Mouse (Mus musculus) adrenal gland, postnatal 10 days (tissue): ENCODE measurements around the gene Gm11444. TPM values are rescaled to one million over a fixed set of nuclear protein-coding genes. Genes with fewer than 3 reads are reported as not detected.
A peak's percentile ranks its signal among the peaks of the same experiment; 100 is the strongest.

Source experiments
- DNase-seq: peaks from one replicate; pipeline ENCODE4 v3.0.0; 2021; ENCODE audit warnings: mixed read lengths
- long read RNA-seq, 2 experiments: library from polyadenylated mRNA; stranded (forward); transcript quantifications; one replicate each; pipeline ENCODE4 v2.0.0; 2021
- total RNA-seq, 2 experiments: library from RNA; stranded (reverse); gene quantifications; 2 replicates each; pipeline ENCODE4 v1.2.3; 2021

The Gm11444 gene
- not detected for total RNA-seq
- long read RNA-seq, experiment 1: 0 reads
- long read RNA-seq, experiment 2: 0 reads

DNA sequence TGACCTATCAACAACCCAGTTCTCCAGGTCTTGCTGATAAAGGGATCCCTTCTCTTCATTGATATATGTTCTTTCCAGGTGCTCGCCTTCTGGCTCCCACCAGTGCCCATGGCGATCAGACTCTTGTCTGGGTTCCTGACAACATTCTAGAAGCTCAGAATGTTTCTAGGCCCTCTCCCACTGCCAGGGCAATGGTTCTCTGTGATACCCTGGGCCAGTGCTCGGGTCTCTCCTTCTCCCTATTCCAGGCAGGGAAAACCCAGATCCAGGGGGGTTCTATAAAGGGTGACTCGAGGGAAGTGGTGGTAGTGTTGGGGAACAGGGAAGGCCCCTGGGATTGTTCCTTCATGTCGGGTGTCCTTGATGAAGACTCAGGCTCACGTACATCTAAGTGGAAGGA lies at the start of gene Gm11444:
Gene Gm11444, minus strand, starts transcription at position 101 of the 400 bp plus-strand sequence.
- DNase-seq: no peak

DNA sequence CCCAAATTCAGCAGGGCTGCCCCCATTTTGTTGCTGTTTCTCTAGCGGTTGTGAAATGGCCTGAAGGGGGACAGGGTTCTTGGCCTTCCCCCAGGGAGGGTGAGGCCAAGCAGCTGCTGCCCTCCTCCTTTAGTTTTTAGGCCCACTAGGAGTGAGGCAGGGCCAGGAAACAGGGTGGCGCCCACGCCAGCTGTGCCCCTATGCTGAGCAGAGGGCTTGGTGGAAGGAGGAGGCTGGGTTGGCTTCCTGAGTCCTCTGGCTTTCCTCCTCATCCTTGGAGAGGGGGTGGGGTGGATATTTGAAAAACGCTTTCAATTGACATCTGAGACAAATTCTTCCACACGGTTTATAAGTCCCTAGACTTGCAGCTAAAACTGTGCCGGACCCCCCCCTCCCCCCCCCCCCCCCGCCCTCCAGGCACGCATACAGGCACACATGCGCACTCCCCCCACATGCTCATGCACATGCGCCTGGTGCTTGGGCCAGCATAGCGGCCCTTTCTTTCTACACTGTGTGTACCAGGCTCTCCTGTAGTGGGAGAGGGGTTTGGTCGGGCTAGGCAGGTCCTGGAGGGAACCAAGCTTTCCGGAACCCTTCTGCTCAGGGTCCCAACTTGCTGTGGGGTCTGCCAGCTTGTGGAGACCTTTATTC lies 46.3 kb upstream of the Gm11444 start:
- DNase-seq: no peak

DNA sequence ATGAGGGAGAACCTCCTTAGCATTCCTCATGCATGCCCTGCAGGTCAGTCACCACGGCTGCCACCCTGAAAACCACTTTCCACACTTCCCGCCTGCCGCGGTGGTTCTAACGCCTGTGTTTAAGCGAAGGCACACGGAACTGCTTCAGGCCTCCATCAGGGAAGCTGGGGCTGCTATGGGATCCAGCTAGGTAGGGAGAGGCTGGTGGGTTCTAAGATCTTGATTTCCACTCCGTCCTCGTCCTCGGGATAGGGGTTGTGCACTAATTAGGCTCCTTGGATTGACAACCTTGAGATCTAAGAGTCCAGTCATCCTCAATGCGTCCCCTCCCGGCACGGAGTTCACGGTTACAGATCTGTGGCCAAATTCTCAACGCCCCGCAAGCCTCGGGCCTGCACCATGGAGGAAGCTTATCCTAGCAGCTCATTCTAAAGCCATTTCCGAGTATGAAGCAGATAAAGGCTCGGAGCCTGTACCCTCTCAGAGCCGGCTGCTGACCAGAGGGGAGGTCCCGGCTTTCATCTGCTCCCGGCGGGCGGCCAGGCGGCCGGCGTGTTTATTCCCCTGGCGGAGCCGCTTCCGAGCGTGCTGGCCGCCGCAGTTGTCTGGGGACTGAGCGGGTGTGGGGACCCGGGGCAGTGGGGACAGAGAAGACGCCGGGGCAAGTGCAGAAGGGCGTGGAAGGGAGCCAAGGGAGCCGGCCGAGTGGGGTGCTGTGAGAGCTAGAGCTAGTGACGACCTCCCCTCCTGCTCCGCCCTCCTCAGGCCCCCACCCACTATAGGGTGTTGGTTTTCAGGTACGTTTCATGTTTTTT lies 44.8 kb upstream of the Gm11444 start:
- peak; percentile 61 for DNase-seq

DNA sequence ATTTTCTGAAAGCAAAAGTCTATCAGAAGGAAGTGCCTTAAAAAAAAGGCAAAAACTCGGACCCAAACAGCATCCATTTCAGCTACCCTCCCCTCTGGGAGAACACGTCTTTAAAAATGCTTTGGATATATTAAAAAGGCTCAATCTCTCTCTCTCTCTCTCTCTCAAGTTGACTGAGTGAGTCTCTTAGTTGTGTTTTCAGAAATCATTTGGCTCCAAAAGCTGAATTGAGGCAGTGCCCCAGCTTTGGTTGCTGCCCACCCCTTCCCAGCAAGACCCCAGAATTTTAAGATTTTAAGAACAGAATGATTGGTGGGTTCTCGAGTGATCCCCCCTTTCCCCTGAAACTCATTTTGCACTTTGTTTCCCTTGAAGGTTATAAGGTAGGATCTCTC lies 44.0 kb upstream of the Gm11444 start:
- DNase-seq: no peak

DNA sequence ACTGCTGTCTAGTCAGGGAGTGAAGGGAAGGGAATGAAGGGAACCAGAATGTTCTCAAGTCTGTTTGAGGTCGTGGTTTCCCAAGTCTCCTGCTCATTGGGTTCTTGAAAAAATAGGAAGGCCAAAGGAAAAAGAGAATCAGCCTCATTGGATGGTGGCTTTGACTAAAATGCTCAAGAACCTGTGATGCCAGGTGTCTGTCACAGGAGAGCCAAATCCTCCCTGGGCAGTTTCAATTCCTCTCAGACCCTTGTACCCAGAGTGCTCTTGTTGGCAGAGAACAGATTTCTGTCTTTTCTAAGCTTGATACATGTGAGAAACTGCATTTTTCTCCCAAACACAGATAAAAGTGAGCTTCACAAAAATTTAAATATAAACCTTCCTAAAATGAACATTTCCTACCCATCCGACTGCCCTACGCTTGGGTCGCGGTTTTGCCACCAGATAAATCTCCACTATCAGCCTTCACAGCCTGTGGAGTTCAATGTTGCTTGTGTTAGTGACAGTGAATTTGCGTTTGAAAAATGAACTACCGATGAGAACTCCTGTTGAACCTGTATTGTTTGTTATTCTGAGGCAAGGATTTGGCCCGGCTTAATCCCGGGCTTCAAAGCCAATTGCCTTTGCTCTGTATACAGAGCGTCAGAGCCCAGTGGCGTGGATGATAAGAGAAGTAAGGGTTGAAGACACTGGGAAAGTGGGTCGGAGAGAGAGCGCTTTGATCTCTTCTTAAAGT lies 43.4 kb upstream of the Gm11444 start:
- no peak for DNase-seq

DNA sequence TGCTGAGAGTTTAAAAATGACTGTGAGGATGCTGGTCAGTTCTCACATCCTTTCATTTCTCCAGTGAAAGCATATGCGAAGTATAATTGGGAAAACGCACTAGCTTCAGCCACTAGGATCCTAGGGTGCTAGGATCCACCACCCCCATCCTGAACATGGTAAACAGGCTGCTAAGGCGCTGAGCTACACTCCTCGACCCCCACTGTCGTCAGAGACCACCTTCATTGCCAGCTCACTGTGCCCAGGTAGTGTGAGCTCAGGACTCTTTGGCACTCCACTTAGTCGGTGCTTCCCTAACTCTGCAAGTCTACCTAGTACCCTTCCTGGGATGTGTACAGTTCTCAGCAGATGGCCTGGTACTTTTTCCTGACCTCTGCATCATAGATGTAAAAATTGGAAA lies 42.6 kb upstream of the Gm11444 start:
- DNase-seq: no peak

DNA sequence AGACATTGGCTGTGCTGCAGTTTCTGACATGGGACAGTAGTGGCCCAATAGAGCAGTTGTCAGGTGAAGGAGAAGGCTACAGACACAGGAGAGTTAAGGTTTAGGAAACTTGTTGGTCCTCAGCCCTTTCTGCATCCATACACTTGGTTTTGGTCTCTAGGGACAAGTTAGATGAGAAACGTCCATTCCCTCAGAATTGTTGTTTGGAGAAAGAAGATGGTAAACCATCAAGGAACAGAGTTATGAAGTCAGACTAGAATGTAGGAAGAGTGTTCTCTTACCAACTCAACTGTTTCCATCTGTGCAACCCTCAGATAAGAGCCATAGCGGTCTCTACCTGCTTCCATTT lies 41.5 kb upstream of the Gm11444 start:
- no peak for DNase-seq

DNA sequence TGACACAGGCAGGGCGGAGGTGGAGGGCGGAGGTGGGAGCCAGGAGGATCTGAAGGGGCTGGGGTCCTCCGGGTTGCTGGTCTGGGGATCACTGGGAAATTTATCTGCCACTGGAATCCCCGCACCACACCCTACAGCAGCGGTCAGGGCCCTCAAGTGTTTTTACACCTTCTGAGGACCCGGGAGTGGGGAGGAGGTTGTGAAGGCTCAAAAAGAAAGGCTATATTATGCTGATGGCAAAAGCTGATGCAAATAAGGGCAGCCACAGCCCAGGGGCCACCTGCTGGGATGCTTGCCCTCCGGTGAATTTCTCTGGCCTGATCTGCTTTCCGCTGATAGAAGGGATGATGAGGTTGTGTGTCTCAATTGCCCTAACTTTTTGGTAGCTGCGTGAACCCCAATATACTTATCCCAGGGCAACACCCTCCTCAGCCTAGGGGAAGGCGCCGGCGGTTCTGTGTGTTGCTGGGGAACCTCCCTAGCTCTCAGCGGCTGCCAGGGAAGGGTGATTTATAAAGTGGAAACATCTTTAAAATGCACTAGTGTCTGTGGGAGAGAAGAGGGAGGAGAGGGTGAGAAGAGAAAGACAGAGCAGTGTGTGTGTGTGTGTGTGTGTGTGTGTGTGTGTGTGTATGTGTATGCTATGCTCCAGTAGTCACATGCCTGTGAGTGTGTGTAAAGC lies 41.0 kb upstream of the Gm11444 start:
- DNase-seq: no peak

DNA sequence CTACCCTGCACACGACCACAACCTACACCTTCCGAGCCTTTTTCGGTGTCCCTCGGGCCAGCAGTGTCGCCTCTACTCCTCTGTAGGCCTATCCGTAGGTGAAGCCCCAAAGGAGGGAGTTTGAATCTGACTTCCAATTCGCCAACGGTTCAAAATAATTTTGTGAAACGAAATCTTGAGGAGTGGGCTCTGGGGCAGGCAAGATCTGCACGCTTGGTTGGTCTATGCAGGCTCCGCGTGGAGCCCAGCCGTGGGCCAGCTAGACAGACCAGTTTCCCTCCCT lies 40.4 kb upstream of the Gm11444 start:
- no peak for DNase-seq

DNA sequence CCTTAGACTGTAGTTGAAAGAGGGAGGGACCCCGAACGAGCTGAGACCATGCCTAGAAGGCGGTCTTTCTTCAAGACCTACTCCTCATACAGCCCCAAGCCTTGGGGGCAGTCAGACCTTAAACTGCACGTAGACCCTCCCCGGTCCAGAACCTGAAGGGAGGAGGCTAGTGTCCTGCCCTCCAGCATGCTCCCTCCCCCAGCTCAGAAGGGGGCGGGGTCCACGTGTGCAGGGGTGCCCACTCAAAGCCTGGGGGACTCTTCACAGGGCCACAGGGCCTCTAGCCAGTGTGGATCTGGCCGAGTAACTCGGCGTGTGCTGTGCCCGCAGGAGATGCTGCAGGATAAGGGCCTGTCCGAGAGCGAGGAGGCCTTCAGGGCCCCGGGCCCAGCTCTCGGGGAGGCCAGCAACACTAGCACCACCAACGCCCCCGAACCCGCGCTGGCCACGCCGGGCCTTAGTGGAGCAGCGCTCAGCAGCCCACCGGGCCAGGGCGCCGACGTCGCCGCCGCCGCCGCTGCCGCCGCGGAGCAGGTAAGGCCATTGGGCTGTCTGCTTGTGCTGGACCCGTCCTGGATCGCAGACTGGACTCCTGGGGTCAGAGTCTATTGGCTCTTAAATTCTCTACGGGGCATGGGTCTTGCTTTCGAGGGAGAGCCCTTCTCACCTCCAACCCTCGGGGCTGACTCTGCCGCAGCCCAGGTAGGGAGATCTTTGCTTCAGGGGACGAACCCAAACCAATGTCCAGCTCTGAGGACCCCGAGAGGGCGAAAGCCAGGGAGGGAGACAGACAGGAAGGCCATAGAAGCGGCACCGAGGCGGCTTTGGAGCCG lies 39.8 kb upstream of the Gm11444 start:
- no peak for DNase-seq

DNA sequence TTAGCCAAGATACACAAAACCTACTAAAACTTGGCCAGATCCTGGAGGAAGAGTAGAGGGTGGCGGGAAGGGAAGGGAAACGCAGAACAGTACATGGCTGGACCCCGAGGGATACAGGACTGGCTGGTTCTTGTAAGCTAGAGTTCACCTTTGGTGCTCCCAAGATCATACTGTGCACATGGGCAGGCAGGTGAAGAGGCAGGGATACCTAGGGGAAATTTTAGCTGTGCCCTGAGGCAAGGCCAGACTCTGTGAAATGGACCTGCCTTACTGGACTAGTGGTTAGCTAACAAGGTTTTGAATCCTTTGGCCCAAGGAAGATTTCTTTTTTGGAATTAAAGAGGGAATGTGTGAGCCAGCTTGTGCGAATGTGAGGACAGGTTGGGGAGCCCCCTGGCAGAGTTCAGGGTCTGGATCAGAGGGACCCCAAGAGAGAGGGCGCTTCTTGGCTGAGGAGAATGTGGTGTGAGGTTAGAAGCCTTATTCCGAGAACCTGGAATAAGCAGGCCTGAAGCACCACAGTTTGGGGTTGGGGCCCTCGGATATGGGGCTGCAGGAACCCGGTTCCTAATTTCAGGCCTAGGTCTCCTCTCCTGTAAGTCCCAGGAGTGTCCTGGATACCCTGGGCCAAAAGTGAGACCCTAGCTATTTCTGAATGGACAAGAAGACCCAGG lies 39.1 kb upstream of the Gm11444 start:
- DNase-seq: no peak

DNA sequence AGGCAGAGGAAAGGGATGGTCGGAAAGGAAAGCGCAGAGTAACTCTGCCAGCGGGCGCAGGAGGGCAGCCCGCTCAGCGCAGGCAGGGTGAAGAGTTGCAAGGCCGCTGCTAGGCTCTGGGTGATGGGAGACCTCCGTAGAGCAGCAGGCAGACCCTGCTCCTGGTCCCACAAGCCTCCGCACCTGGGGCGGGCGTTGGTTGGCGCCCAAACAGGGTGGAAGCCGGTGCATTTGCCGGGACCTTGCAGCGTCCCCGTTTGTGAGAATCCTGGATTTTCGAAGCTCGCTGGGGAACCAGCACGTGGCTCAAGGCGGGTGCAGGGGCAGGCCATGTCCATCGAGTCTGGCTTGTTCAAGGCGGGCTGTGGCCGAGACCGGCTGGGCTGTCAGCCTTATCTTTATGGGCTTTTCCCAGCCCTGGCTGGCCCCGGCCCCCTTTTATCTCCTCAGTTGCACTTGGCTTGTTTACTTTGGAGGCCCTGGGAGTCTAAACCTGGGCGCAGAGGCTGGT lies 38.4 kb upstream of the Gm11444 start:
- no peak for DNase-seq

DNA sequence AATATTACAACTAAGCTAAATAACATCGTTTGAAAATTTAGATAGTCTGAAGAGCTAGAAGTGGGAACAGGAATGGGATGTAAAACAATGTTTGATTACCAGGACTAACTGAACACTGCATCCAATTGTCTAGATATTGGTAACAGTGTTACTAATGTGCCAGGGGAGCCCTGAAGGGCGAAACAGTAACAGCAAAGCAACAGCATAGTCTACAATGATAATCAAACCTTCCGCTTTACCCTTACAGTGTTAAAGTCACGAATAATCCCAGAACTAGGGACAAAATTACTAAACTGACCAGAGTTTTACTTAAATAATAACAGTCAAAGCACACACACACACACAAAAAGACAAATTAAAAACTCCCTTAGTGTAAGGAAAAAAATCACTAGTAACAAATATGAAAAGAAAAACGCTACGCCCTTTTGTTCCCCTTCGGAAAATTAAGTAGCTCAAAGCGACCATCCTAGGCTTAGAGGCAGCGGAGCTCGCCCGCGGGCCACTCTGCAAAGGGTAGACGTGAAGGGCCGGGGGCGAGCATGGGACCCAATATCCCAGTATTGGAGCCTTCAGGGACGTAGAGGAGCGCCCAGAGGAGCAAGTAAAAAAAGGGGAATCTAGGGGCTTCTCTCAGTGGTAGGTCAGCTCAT lies 37.8 kb upstream of the Gm11444 start:
- no peak for DNase-seq

DNA sequence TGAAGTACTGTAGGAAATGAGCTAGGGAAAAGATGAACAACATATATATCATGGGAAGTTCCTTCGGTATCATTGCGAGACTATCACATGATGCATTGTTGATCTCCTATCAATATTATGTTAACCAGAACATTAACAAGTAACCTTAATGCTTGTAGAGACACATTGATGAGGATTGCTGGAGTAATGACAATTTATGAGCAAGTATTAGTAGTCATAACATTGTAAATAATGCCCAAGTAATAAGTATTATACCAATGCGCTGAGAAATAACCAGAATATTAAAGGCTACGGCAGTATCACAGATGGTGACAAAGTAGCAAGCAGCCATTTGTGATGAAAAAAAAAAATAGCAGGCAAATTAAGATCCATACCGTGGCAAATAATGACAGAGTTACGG lies 37.1 kb upstream of the Gm11444 start:
- no peak for DNase-seq

DNA sequence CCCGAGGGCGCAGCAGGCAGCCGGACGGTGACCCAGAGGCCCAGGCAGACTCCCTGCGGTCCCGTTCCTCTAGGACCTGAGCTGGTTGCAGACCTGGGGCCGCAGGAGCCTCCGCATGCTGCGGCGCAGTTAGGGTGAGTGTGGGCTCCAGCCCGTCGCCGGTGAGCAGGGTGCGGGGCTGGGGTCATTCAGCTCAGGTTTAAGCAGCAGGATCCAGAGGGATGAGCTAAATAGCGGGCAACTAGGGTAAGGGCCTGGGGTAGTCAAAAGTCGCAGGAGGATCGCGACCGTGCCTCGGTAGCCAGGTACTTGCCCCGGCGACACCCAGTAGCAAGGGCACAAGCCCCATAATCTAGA lies 36.3 kb upstream of the Gm11444 start:
- no peak for DNase-seq

DNA sequence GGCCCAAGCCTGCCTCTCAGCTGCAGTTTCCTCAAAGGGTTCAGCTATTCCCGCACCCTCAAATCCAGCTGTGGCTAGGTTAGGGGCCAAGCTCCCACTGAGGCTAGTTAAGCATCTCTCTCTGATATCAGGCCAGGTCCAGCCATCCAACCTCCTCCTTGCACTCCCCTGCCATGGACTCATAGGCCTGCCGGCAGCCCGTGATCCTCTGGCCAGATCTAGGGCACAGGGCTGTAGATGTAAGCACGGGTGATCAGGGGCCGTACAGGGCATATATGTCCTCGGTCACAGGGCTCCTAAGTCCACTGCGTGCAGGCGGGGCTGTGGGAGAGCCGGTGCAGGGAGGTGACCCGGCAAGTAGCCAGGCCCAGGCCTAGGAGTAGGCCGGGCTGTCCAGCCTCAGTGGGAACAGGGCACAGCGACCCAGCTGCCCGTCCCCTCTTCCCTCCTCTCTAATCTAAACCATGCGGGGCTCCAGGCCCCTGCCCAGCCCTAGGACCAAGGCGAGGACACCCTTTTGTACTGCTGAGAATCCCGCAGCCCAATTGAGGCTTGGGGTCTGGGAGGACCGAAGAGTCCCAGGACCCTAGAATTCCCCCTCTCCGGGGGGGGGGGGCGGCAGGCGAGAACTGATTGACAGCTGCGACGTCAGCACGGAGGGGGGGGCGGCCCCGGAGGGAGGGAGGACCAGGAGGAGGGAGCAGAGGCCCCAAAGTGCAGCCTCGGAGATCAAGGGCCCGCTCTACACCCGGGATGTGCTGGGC lies 35.7 kb upstream of the Gm11444 start, which contains the start of gene Tbx4:
Gene Tbx4, plus strand, starts transcription at position 758 of the 764 bp plus-strand sequence.
- no peak for DNase-seq

DNA sequence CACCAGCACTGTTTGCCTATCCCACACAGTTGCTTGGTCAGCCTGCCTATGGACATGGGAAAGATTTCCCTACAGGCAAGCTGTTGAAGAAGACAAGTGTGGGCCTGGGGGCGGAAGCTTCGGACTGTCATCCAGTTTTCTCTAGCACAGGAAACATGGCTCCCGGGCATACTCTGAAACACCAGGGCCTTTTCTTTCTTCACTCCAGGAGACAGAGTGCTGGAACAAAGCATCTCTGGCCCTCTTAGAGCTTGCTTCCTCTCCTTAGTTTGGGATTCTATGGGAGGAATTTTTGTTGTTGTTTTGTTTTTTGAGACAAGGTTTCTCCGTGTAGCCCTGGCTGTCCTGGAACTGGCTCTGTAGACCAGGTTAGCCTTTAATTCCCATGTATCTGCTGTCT lies 34.4 kb upstream of the Gm11444 start:
- no peak for DNase-seq

DNA sequence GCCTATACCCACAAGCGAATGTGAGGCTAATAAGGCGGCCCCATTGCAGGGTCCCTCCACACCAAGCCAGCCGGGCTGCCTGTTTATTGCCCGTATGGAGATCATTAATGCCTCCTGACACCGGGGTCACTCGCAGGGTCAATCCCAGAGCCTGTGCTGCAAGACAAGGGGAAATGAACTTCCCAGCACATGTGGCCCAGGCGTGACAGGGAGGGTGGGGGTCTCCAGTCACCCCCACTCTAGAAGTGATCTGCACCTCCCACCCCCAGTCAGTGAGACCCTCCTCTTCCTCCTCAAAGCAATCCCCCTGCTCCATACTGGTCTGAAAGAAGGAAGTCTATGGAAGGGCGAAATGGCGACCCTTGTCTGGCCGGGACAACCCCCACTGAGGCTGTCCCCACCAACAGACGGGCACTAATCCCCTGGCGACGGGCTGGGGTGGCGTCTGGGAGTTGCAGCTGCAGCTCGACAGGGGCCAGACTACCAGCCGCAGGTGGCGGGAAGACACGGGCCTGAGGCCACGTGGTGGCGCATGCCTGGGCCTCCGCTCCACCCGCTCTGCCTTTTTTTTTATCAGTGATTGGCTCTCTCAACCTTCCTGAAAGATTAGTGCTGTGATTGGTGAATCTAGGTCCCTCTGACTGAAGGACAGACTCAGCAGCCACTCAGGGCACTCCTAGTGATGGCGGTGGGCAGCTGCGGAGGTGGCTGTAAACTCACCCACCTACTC lies 26.1 kb upstream of the Gm11444 start:
- no peak for DNase-seq

DNA sequence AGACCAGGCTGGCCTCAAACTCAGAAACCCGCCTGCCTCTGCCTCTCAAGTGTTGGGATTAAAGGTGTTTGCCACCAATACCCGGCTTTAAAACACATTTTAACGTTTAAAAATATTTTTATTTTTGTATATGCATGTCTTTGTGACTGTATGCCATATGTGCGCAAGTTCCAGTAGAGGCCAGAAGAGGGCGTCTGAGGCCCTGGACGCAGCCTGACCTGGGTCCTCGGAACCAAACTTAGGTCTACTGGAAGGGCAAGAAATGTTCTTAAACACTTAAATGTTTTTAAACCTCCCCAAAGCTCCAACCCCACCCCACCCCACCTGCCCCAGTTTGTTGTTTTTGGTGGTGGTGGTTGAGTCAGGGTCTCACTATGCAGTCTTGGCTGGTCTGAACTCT lies 14.2 kb upstream of the Gm11444 start:
- peak; percentile 29 for DNase-seq
